Mouse (Mus musculus): ENCODE measurements around the gene Poln. TPM values are rescaled to one million over a fixed set of nuclear protein-coding genes. Genes with fewer than 3 reads are reported as not detected.

The Poln gene
- total RNA-seq (2021), result 1 to 10 TPM; 1.7 to 1.8 TPM

- DNase-seq (ENCODE audit: low spot score in 2 of 2), result peak; percentile 95 to 99
- intact Hi-C loops (cut with DNase I), result loop anchor here (2.0 kb wide), 1 partner anchor 18 kb away; the partner anchor contains the start of gene Mxd4
Measured at GRCm38 (mm10) chr5:34168950-34169891, at the start of gene Poln, which contains the start of gene Haus3. Gene Poln (minus strand): TSS chr5:34169448. Gene Haus3 (minus strand): TSS chr5:34169527.

GRCm38 (mm10) chr5:34218672-34219071 lies 49.4 kb upstream of the Poln start:
- no peak for DNase-seq (ENCODE audit: low spot score in 2 of 2)
- intact Hi-C loops (cut with DNase I), result no loop called here

GRCm38 (mm10) chr5:34217756-34218155 lies 48.5 kb upstream of the Poln start:
- peak in 1 of 2 experiments; percentile 38 for DNase-seq (ENCODE audit: low spot score in 2 of 2)
- intact Hi-C loops (cut with DNase I), result no loop called here

GRCm38 (mm10) chr5:34216025-34216424 lies 46.8 kb upstream of the Poln start:
- DNase-seq (ENCODE audit: low spot score in 2 of 2), result peak in 1 of 2 experiments; percentile 43
- intact Hi-C loops (cut with DNase I), result no loop called here

GRCm38 (mm10) chr5:34213659-34214058 lies 44.4 kb upstream of the Poln start:
- intact Hi-C loops (cut with DNase I), result no loop called here
- DNase-seq (ENCODE audit: low spot score in 2 of 2), result no peak

GRCm38 (mm10) chr5:34210279-34210678 lies 41.0 kb upstream of the Poln start:
- intact Hi-C loops (cut with DNase I), result no loop called here
- peak; percentile 72 to 83 for DNase-seq (ENCODE audit: low spot score in 2 of 2)

- no peak for DNase-seq (ENCODE audit: low spot score in 2 of 2)
- intact Hi-C loops (cut with DNase I), result loop anchor here (5.0 kb wide), 1 partner anchor 130 kb away; the partner anchor contains the start of gene Rnf4
Measured at GRCm38 (mm10) chr5:34207503-34207902, 38.3 kb upstream of the Poln start.

GRCm38 (mm10) chr5:34205788-34206187 lies 36.5 kb upstream of the Poln start:
- intact Hi-C loops (cut with DNase I), result loop anchor here (5.0 kb wide), 1 partner anchor 132 kb away; the partner anchor contains the start of gene Rnf4
- DNase-seq (ENCODE audit: low spot score in 2 of 2), result no peak

GRCm38 (mm10) chr5:34204911-34205310 lies 35.7 kb upstream of the Poln start:
- no peak for DNase-seq (ENCODE audit: low spot score in 2 of 2)
- intact Hi-C loops (cut with DNase I), result loop anchor here (5.0 kb wide), 1 partner anchor 132 kb away; the partner anchor contains the start of gene Rnf4

- intact Hi-C loops (cut with DNase I), result no loop called here
- no peak for DNase-seq (ENCODE audit: low spot score in 2 of 2)
Measured at GRCm38 (mm10) chr5:34202006-34202405, 32.8 kb upstream of the Poln start.

- intact Hi-C loops (cut with DNase I), result no loop called here
- no peak for DNase-seq (ENCODE audit: low spot score in 2 of 2)
Measured at GRCm38 (mm10) chr5:34201396-34201795, 32.1 kb upstream of the Poln start.

GRCm38 (mm10) chr5:34198615-34199014 lies 29.4 kb upstream of the Poln start:
- intact Hi-C loops (cut with DNase I), result no loop called here
- no peak for DNase-seq (ENCODE audit: low spot score in 2 of 2)

- peak; percentile 67 to 97 for DNase-seq (ENCODE audit: low spot score in 2 of 2)
- intact Hi-C loops (cut with DNase I), result loop anchor here (1.0 to 2.0 kb wide), 2 partner anchors 46 to 79 kb away; no protein-coding TSS in a partner anchor
Measured at GRCm38 (mm10) chr5:34197243-34197642, 28.0 kb upstream of the Poln start.

- DNase-seq (ENCODE audit: low spot score in 2 of 2), result no peak
- intact Hi-C loops (cut with DNase I), result loop anchor here (2.0 kb wide), 1 partner anchor 46 kb away; no protein-coding TSS in a partner anchor
Measured at GRCm38 (mm10) chr5:34196423-34196822, 27.2 kb upstream of the Poln start.

- intact Hi-C loops (cut with DNase I), result loop anchor here (2.0 kb wide), 1 partner anchor 47 kb away; no protein-coding TSS in a partner anchor
- no peak for DNase-seq (ENCODE audit: low spot score in 2 of 2)
Measured at GRCm38 (mm10) chr5:34195786-34196185, 26.5 kb upstream of the Poln start.

GRCm38 (mm10) chr5:34194975-34195662 lies 25.9 kb upstream of the Poln start:
- intact Hi-C loops (cut with DNase I), result no loop called here
- DNase-seq (ENCODE audit: low spot score in 2 of 2), result peak in 1 of 2 experiments; percentile 90

- DNase-seq (ENCODE audit: low spot score in 2 of 2), result no peak
- intact Hi-C loops (cut with DNase I), result no loop called here
Measured at GRCm38 (mm10) chr5:34194426-34194825, 25.2 kb upstream of the Poln start.

GRCm38 (mm10) chr5:34191843-34192242 lies 22.6 kb upstream of the Poln start:
- no peak for DNase-seq (ENCODE audit: low spot score in 2 of 2)
- intact Hi-C loops (cut with DNase I), result no loop called here

GRCm38 (mm10) chr5:34191021-34191420 lies 21.8 kb upstream of the Poln start:
- DNase-seq (ENCODE audit: low spot score in 2 of 2), result no peak
- intact Hi-C loops (cut with DNase I), result no loop called here

GRCm38 (mm10) chr5:34189521-34189920 lies 20.3 kb upstream of the Poln start:
- DNase-seq (ENCODE audit: low spot score in 2 of 2), result no peak
- intact Hi-C loops (cut with DNase I), result no loop called here

Measured in left cerebral cortex, postnatal 25 days (tissue).